Mouse (Mus musculus) hindbrain, postnatal 0 days (tissue): Measurements from ENCODE around the gene Smarcc2. TPM values are rescaled to one million over a fixed set of nuclear protein-coding genes. Genes with fewer than 3 reads are reported as not detected.

Experiments used
- ATAC-seq: fragments of 200-750 bp; cut with Nextera tagmentation; 2 replicates; pipeline ENCODE4 v1.8.0; 2017; ENCODE audit warnings: mild to moderate bottlenecking, moderate TSS enrichment, moderate library complexity
- DNase-seq: peaks from one replicate; pipeline ENCODE4 v3.0.0-alpha.2; 2015; ENCODE audit warnings: low spot score
- H3K27ac ChIP-seq: fragments of 300-500 bp; sonication (generic); 2 replicates; pipeline ENCODE4 v1.5.1; 2014; ENCODE audit warnings: mild to moderate bottlenecking
- H3K27me3 ChIP-seq: fragments of 300-500 bp; sonication (generic); 2 replicates; pipeline ENCODE4 v1.6.1; 2014; ENCODE audit warnings: low read length, mixed read lengths; ENCODE audit not compliant: insufficient read depth
- H3K36me3 ChIP-seq: fragments of 300-500 bp; sonication (generic); 2 replicates; pipeline ENCODE4 v1.6.1; 2014; ENCODE audit warnings: low read length, mixed read lengths; ENCODE audit not compliant: insufficient read depth
- H3K4me1 ChIP-seq: fragments of 300-500 bp; sonication (generic); 2 replicates; pipeline ENCODE4 v1.6.1; 2014; ENCODE audit warnings: antibody characterized with exemption, low read length, mixed read lengths; ENCODE audit not compliant: insufficient read depth
- H3K4me2 ChIP-seq: fragments of 300-500 bp; sonication (generic); 2 replicates; pipeline ENCODE4 v1.6.1; 2014; ENCODE audit warnings: low read depth, mild to moderate bottlenecking, low read length, moderate library complexity, mixed read lengths
- H3K4me3 ChIP-seq: fragments of 300-500 bp; sonication (generic); 2 replicates; pipeline ENCODE4 v1.5.1; 2014; ENCODE audit warnings: low read length
- H3K9ac ChIP-seq: fragments of 300-500 bp; sonication (generic); replicated peaks from 2 replicates; pipeline ENCODE4 v1.6.1; 2014; ENCODE audit warnings: mild to moderate bottlenecking, low read length, moderate library complexity, mixed read lengths
- H3K9me3 ChIP-seq: fragments of 300-500 bp; sonication (generic); 2 replicates; pipeline ENCODE4 v1.6.1; 2016; ENCODE audit warnings: low read length, mixed read lengths
- CTCF ChIP-seq: IDR thresholded peaks from 2 replicates; pipeline ENCODE4 v1.5.1; 2016; ENCODE audit warnings: antibody characterized with exemption, control low read depth, low read depth
- WGBS: fragments of 180-500 bp; shearing (Covaris S2); extraction: QIAGEN DNeasy Blood & Tissue Kit; methylation state at CpG from one replicate; pipeline ENCODE4 v1.1.7; 2014; 5-methylcytosine and 5-hydroxymethylcytosine counted together
- polyA plus RNA-seq: library from polyadenylated mRNA; unstranded; fragments of >200 nt; fragmentation: Nextera tagmentation; extraction: Ambion mirVana; gene quantifications from 2 replicates; pipeline ENCODE4 v1.2.1, GENCODE M21; 2015
- total RNA-seq: library from RNA; depleted of rRNA; stranded (reverse); fragments of >200 nt; gene quantifications from 2 replicates; pipeline ENCODE4 v1.2.3, GENCODE M21; 2014

Gene Smarcc2
- total and polyA plus RNA-seq, 2 experiments from 2014 or later, result 112 to 174 TPM

DNA sequence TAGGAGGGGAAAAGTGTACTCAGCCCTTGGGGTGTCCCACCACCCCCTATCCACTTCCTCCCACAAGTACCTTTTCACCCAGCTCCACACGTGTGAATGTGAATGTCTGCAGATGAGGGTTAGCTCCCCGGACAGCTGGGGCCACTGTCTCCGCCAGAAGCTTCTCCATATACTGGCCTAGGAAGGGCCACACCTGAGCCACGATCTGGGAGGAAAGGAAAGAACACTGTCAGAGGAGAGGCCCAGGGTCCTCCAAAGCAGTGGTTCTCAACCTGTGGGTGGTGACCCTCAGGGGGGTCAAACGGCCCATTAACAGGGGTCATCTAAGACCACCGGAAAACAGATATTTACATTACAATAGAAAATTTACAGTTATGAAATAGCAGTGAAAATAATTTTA, 63.3 kb downstream of the Smarcc2 start:
- peaks cover 6% of the 10 kb centered on the region; the same call in 1 of the 2 replicates for H3K36me3 ChIP-seq
- WGBS, result 78% methylated on average over 6 of the region's 6 CpGs
- no peak overlapping the region for H3K27ac ChIP-seq
- H3K4me3 ChIP-seq, result no peak overlapping the region
- no peaks in the 10 kb centered on the region for H3K9me3 ChIP-seq
- DNase-seq, result no peak
- TF ChIP-seq CTCF, result no peak
- H3K9ac ChIP-seq, result no peak overlapping the region
- H3K4me2 ChIP-seq, result no peak overlapping the region
- H3K4me1 ChIP-seq, result no peaks in the 10 kb centered on the region
- H3K27me3 ChIP-seq, result no peaks in the 10 kb centered on the region
- ATAC-seq, result no peak

DNA sequence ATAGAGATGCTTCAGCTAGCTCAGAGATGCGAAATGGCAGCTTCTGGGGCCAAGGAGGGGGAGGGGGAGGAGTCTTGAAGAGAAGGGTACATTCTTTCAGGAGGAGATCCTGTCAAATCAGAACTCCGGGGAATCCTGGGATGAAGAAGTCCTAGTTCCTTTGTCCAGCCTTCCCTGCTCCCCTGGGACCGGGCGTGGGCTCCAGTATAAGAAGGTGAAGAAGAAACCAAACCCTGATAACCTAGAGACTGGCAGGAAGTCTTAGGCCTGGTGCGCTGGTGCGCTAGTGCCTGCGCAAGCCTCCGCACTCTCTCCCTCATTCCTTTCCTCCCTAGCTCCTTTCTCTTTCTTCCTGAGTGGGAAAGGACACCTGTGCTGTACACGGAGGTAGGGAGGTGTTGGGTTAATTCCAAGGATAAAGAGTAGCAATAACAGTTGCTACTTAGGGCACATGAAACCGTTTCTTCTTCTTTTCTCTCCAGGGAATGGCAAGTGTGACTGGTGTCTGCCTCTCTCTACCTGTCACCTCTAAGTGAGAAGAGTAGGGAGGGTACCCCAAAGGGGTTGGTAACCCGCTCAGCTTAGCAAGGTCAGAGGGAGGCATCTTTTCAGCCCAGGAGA, 65.2 kb downstream of the Smarcc2 start:
- H3K9ac ChIP-seq, result peak overlapping the region; percentile 77
- H3K4me2 ChIP-seq, result peak overlapping the region; percentile 99
- TF ChIP-seq CTCF, result no peak
- DNase-seq (peak; percentile 21), ATAC-seq (no peak)
- peaks cover 6% of the 10 kb centered on the region; the same call in 1 of the 2 replicates for H3K36me3 ChIP-seq
- peak overlapping the region; percentile 79; the same call in 1 of the 2 replicates for H3K27ac ChIP-seq
- H3K4me3 ChIP-seq, result peak overlapping the region; percentile 83
- 21% methylated on average over 11 of the region's 11 CpGs for WGBS
- no peaks in the 10 kb centered on the region for H3K9me3 ChIP-seq
- no peaks in the 10 kb centered on the region for H3K27me3 ChIP-seq
- no peaks in the 10 kb centered on the region for H3K4me1 ChIP-seq

GRCm38 (mm10) chr10:128524732-128525662, 65.9 kb downstream of the Smarcc2 start:
- TF ChIP-seq CTCF, result no peak
- Histone ChIP-seq H3K4me2 (peak overlapping the region; percentile 99), H3K36me3 (peaks cover 6% of the 10 kb centered on the region; the same call in 1 of the 2 replicates), H3K4me3 (peak overlapping the region; percentile 83), H3K9ac (peak overlapping the region; percentile 77), H3K27me3 (no peaks in the 10 kb centered on the region), H3K9me3 (no peaks in the 10 kb centered on the region), H3K4me1 (no peaks in the 10 kb centered on the region), H3K27ac (peak overlapping the region; percentile 79)
- under 1% methylated on average over 58 of the region's 58 CpGs for WGBS
- ATAC-seq (peak; percentile 49), DNase-seq (peak; percentile 67)

GRCm38 (mm10) chr10:128525671-128526308, 66.7 kb downstream of the Smarcc2 start, which contains the start of gene Esyt1:
Gene Esyt1 (minus strand): TSS chr10:128525871.
- Histone ChIP-seq H3K27ac (peak within 1 kb of the TSS; percentile 79), H3K4me1 (no peaks in the 10 kb centered on the region), H3K4me3 (peak within 1 kb of the TSS; percentile 83), H3K9ac (peak within 1 kb of the TSS; percentile 77), H3K4me2 (peak within 1 kb of the TSS; percentile 99), H3K9me3 (no peaks in the 10 kb centered on the region), H3K27me3 (no peaks in the 10 kb centered on the region), H3K36me3 (no peaks in the 10 kb centered on the region; the same call in 1 of the 2 replicates)
- ATAC-seq (peak; percentile 96), DNase-seq (peak; percentile 97)
- 1% methylated on average over 36 of the region's 37 CpGs for WGBS
- TF ChIP-seq CTCF, result peak; percentile 47

GRCm38 (mm10) chr10:128526366-128527356, 67.6 kb downstream of the Smarcc2 start:
- WGBS, result 30% methylated on average over 28 of the region's 28 CpGs
- no peak for ATAC-seq
- no peaks in the 10 kb centered on the region for H3K9me3 ChIP-seq

More at GRCm38 (mm10) chr10:128526366-128527356, 67.6 kb downstream of the Smarcc2 start:
- H3K4me1 ChIP-seq, result no peaks in the 10 kb centered on the region
- H3K4me3 ChIP-seq, result peak overlapping the region; percentile 83
- peak overlapping the region; percentile 99 for H3K4me2 ChIP-seq
- no peak for TF ChIP-seq CTCF
- H3K9ac ChIP-seq, result peak overlapping the region; percentile 14; the same call in 1 of the 2 replicates
- peak overlapping the region; percentile 8; the same call in 1 of the 2 replicates for H3K27ac ChIP-seq
- DNase-seq, result no peak
- H3K27me3 ChIP-seq, result no peaks in the 10 kb centered on the region
- H3K36me3 ChIP-seq, result no peaks in the 10 kb centered on the region; the same call in 1 of the 2 replicates
